Mouse (Mus musculus): Measurements from ENCODE around the gene Lst1. TPM values are rescaled to one million over a fixed set of nuclear protein-coding genes. Genes with fewer than 3 reads are reported as not detected.

The Lst1 gene
- polyA plus RNA-seq, 3 experiments from 2014 or later: 6.4 to 11.2 (median 8.8) TPM

DNA sequence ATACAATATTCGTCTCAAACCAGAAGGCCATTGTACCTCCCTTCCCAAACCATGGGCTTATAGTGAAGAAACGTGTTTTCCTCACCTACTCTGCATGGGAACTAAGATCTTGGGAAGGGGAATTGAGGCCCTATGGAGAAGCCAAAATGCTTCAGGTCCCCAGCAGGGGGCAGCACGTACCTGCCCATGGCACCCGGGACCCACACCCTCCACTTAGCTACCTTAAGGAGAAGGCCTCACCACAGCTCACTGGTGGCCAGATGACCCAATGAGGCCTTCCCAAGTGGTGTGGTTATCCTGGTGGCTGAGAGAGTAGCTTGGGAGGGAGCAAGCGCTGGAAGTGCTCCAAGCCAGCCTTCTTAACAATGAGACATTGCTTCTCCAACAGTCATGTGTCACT is 9.7 kb downstream of the Lst1 start:
- peak; percentile 41 for ATAC-seq

DNA sequence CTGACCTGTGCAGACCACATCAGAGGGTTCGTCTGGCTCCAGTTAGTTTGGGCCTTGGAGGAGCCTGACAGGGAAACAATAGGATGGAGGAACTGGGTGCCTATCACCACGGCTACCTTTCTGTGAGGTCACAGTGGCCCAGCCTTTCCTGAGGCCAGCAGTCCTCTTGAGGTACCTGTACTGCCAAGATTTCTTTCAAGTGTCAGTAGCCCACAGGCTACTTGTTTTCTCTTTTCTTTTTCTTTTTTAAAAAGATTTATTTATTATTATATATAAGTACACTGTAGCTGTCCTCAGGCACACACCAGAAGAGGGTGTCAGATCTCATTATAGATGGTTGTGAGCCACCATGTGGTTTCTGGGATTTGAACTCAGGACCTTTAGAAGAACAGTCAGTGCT is 12.3 kb downstream of the Lst1 start, which contains the start of gene Aif1:
Aif1 (minus strand) TSS at position 101 of the 400 bp plus-strand sequence.
- ATAC-seq: no peak

DNA sequence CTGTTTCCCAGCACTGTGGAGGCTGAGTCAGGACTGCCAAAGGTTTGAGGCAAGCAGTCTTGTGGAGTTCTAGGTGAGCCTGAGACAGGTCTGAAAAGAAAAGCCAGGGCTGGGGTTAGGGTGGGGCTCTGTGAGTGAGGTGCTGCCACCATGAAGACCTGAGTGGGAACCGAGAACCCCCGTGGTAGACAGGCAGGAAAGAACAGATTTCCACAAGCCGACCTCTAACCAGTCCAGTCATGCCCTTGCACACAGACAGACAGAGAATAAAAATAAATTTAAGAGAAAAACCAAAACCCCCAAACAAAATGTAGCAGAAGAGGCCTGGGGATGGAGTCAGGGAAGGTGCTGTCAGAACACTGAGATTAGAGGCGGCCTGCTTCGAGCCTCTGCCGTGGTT is 12.9 kb downstream of the Lst1 start:
- no peak for ATAC-seq

DNA sequence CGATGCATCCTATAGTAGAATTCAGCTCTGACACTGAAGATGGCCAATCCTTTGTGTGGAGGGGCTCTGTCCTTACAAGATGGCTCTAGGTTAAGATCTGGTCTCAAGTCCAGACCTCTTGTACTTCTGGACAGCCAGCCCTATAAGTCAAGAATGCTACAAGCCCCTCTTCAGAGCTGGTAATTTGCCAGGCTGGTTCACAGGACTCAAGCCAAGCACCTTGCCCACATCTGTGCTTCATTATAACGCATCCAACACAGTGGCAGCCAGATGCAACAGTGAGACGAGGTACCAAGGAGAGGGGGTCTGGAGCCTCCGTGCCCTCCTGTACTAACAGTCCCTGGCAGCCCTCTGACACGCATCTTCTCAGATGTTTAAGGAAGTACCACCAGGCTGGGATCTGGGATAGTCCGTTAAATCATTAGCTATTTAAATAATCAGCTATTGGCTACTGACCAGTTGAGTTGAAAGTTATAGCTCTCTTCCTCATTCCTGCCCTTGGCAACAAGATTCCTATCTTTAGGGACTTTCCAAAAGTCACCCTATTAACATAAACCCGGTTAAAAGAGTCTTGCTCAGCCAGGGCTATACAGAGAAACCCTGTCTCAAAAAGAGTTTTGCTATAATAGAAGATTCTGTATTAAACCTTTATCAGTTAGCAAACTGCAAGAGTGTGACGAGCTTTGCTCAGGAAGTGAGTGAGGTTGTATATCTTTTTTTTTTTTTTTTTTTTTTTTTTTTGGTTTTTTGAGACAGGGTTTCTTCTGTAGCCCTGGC is 13.8 kb downstream of the Lst1 start:
- peak; percentile 53 for ATAC-seq

DNA sequence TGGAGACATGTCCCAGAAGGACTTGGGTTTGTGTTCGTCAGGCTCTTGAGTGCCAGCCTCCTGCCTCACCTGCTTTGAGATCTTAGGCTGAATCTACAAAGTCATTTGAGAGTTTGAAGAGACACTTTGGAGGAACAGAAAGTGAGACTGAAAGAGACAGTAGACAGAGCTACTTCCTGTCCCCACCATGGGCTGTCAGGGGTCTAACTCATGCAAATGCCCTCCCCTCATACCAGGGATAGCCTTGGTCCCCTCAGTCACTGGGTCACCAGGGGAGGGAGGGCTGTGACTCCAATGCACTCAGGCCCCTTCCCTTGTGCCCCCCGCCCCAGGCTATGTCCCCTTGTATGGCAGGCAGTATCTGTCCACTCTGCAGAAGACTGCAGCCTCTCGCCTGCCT is 14.9 kb downstream of the Lst1 start:
- ATAC-seq: peak; percentile 74

DNA sequence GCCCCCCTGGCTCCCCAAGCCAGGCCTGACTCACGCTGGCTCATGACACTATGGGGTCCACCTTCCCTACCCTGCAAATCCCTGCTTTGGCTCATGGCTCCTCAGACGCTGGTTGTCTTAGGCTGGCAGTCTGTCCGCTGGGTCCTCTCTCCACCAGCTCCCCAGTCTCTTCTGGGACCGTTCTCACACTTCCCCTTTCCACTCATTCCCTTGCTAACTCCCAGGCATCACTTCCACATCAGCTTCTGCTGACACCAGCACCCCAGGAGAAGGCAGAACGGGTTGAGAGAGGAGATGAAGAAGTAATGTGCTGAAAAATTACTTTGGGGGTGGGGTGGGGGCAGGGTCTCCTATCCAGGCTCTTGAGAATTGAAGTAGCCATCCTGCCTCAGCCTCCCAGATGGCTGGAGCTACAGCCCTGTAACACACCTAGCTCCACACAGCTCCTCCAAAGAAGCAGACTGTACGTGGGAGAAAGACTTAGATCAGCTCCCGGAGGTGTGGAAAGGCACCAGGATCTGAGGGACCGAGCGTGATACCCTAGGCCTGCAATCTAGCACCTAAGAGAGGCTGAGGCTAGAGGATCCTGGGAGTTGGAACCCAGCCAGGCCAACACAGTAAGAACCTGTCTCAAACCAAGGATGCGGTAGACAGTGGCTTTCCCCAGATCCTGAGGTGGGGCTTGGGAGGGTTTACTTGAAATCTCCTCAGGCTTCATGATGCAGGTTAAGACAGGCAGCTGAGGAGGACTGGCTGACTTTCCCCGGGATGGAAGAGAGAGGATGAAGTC is 15.6 kb downstream of the Lst1 start:
- peak; percentile 63 for ATAC-seq

DNA sequence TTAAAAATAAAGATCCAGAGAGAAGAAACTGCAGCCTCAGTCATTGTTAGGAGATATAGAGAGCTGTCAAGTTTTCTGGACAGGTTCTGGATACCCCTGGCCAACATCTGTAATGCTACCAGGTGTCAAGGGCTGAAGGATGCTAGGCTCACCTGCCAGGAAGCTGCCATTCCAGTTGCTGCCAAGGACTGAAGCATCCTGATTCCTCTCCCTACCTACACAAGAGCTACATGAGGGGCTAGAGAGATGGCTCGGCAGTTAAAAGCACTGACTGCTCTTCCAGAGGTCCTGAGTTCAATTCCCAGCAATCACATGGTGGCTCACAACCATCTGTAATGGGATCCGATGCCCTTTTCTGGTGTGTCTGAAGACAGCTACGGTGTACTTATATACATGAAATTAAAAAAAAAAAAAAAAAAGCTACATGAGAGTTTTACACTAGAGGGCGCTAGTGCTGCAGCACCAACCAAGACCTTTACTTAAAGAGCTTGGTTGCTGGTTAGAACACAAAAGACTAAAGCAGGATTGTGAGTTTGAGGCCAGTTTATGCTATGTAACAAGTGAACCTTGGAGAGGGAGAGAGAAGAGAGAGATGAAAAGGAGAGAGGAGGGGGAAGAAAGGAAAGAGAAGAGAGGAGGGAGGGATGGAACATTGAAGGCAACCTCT is 19.6 kb downstream of the Lst1 start:
- ATAC-seq: no peak

DNA sequence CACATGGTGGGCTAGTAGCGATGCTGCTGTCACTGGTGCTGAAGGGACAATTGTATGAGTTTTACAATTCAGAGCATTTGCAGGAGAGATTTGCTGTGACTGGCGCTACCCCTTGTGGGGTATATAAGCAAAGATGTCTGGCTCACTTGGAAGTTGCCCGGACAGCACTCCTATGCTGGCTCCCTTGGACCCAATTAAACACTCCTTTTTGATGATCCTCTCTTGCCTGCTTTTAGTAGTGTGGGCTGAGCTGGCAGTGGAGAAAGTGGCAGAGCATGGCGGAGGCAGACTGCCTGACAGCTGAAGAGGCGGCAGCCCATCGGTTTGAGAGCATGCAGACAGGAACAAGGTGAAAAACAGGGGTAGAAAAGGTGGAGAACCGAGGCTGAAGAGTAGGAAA is 20.4 kb downstream of the Lst1 start:
- ATAC-seq: no peak

DNA sequence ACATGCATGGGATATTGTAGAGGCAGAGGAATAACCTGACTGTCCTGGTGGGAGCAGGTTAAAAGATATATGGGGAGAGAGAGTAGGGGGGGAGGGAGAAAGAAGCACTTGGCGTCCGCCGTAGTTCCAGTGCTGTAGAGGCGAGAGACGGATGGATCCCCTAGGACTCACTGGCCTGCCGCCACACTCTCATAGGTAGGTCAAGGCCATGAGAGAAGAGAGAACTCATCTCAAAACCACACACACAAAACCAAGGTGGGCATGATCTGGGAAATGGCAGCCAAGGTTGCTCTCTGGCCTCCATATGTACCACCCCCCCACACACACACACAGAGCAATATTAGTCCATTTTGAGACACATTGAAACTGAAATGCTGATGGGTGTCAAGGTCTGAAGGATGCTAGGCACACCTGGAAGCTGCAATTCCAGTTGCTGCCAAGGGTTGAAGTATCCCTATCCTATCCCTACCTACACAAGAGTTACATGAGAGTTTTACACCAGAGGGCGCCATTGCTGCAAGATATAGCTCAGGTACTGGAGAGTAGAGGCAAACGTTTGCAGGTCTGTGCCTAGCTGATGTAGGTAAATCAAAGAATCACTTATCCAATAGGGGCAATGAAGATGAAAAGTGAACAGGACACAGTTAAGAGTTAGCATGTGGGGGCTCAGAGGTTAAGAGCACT is 21.7 kb downstream of the Lst1 start:
- peak; percentile 15 for ATAC-seq

DNA sequence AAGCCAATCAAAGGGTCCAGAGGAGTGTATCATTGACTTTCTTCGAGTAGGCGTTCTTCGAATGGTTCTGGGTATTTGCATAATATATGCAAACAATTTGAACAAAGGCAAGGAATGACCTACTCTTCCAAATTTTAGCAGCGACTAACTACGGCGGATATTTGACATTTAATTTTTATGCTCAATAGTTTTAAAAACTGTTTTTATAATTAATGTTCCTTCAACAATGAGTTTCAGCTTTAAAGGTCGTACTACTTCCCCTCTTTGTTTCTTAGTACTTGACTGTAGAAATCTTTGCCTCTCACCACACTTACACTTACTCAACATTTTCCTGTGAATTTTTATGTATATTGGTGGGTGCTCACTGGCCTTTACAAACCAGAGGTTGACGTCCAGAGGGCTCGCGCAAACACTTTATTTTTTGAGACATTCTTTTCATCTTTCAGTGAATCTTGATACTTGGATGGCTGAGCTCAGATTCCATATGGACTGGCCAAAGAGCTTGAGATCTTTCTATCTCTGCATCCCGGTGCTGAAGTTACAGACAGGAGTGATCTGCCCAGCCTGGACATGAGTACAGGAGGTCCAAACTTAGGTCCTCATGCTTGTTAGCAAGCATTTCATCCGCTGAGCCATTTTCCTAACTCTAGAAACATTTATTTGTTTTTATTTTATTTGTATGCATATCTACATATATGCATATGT is 22.6 kb downstream of the Lst1 start:
- ATAC-seq: no peak

DNA sequence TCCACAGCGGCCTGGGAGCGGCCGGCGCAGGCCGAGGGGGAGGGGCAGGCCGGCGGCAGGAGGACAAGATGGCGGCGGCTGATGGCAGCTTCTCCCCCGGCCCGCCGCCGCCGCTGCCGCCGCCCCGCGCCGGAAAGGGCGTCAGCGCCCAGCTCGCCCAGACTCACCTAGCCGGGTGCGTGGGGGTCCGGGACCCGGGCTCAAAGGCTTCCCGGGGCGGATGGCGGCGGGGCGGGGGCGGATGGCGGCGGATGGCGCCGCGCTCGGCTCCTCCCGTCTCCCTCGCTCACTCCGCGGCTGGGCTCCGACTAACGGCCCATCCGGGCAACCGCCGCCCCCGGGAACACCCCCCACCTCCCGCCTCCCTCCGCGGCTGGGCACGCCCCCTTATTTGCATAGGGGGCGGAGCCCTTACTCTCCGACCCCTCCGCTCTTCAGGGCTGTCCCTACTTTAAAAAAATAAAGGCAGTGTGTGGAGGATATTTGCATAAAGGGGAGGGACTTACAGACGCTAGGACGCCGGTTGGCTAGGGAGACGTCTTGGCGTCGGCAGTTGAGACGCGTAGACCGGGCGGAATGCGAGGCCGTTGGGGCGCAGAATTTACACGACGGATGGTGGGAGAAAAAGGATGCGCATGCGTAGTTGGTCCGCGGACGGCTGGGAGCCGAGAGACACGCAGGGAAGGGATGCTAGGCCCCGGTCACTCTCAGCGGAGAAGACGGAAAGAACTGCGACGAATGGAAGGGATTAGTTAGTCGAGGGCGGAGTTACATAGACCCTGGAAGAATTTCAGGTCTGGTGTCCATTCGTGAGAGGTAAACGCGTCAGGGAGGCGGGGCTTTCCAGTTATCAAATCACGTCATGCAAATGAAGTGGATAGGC is 23.4 kb downstream of the Lst1 start, which contains the start of gene Prrc2a:
Prrc2a (minus strand) TSS at position 330 of the 883 bp plus-strand sequence.
- peak; percentile 91 for ATAC-seq

DNA sequence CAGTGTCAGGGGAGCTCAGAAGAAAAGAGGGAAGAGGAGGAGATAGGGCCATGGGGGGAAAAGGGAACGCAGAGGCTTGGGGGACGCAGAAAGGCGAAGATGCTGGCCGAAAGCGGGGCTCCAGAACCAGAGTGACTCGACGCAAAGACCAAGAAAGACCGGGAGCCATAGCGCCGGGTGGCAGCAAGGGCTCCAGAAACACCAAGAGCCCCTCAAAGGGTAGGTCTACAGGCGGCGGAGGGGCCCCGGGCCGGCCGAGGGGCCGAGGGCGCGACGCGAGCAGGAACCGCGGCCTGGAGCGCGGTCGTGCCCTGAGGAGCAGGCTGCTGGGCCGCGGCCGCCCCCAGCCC is 24.0 kb downstream of the Lst1 start:
- ATAC-seq: no peak

DNA sequence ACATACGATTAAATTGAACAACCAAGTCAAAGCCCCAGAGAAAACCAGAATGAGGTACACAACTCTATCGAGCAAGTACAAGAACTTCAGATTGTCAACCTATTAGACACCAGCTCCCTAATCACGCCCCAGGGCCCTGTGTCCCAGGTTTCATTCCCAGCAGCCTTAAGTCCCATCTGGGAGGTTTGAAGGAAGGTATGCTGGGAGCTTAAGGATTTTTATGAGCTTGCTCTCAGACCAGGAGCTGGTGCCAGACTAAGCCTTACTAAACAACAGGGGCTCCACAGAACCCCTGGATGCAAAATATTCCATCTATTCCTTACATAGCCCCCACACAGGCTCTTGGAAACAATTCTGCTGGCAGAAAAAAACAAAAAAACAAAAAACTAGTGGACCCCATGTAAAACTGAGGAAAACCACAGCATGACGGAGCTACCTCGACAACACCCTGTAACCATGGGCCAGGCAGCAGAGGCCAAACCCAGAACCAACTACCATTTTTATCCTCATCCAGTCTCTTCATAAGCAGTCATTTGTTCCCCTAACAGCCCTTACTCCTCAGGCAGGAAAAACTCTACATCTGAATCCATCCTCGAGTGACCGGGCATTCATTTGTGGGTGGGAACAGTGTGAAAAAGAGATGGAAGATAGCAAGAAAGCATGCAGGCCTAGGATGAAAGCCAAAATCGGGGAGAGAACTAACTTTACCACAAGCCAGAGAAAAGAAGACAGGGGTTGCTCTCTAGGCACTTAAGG is 24.7 kb downstream of the Lst1 start:
- ATAC-seq: no peak

DNA sequence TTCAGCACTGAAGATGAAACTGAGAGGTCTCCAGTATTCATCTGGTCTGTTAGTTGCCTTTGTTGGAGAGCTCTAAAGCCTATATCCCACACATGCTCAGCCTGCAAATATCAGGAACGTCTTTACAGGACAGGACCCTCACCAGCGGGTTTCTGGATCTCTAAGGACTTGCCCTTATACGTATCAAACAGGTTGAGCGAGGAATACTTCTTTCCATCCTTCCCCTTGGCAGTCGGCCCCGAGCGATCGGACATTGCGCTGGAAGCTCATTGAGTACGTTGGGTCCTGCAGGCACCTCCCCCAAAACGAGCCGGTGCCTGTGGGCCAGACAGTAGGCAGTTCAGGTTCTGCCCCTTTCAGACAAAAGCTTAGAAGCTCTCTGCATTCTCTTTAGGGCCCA is 25.5 kb downstream of the Lst1 start:
- ATAC-seq: no peak

DNA sequence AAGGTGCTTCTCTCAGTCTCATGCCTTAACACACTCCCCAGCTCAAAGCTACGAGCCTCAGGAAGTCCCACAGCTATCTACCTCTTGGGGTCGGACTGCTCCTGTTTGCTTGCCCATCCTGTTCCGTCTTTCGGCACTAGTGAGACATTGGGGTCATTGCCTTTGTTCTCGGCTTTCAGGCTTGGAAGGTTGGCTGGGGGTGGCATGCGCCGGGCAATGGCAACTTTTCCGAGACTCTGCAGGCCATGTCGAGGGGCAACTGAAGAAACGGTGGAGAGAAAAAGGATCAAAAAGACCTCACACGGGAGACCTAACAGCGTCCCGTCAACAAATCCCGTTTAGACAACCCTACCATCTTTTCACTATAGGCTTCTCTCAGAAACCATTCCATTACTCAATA is 26.1 kb downstream of the Lst1 start:
- ATAC-seq: no peak

DNA sequence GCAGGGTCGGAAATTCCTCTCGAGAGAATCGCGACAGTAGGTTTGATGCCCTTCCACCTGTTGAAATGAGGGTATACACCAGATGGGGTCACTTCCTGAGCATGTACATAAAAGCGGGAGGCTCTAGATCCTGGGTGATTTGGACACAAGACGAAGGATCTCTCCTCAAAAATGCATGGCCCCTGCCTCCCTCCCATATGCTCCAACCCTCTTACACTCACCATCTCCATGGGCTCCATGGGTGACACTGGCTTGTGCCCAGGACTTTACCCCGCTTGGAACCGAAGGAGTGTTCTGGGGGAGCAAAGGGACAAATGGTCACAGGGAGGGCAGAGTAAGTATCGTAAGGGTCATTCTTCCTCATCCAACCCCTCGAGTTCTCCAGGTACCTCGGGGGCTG is 26.8 kb downstream of the Lst1 start:
- ATAC-seq: no peak

DNA sequence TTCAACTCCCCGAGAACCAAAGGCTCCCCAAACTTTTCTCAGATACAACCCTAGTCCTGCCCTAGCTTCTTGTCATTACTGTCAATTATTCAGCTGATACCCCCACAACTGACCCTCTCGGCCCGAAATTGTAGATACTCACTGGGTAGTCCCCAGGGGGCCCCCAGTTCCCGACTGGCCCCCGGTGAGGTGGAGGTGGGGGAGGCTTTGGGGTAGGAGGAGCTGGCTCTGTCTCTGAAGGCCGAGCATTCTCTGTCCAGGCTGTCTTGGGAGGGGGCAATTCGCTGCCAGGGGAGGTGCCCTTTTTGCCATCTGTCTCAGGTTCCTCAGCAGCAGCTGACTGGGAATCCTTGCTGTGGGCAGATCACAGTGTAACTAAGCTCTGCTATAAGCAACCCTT is 28.6 kb downstream of the Lst1 start:
- ATAC-seq: no peak

DNA sequence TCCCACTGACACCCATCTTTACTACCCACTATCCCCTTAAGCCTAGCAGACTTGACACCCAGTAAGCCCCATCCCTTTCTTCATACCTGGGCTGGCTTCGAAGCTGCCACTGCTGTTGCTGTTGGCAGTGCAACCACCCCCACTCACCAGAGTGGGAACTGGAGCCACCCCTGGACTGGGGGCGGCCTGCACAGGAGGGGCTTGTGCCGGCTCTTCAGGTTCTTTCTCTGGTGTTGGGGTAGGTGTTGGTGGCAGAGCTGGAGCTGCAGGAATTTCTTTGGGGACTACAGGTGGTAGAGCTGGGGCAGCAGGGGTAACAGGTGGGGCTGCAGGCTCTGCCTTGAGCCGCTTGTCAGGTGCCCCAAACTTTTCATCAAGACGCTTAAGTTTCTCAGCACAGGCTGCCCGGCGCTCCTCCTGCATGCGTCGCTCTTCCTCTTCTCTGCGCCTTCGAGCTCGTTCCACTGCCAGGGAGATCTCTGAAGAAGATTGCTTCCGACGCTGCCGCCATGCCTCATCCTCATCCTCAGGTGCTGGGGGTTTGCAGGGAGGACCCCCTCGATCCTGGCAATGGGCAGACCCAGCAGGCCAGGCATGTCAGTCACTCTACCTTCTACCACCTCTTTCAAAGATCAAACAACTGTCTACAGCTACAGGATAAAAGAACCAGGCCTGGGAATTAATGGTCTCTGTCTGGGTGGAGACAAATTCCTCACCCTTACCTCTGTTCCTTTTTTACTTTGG is 29.2 kb downstream of the Lst1 start:
- ATAC-seq: no peak

DNA sequence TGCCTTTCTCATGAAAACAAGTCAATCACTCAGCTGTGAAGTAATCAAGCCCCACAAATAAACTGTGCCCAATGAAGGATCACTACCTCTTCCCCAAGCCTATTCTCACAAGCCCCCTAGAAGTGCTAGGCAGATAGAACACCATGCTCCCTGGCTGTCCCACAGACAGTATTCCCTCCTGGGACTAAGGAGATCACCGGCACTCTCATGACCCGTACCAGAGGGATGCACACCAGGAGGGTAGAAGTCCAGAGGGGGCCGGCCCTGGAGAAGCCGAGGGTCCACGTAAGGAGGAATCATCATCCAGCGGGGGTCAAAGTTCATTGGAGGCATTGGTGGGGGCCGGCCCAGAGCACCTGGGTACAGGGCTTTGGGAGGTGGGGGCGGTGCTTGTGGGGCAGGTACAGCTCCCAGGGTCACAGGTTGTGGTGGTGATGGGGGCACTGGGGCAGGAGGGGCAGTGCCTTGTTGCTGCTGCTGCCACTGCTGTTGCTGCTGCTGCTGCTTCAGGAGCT is 30.5 kb downstream of the Lst1 start:
- no peak for ATAC-seq

All from inflammation-experienced regulatory T-cells, adult 6 months (primary cell).